Mouse (Mus musculus) lung, postnatal 10 days (tissue): ENCODE data around the gene Shmt2.

Experiments used
- DNase-seq: peaks from one replicate; pipeline ENCODE4 v3.0.0; 2021

The Shmt2 gene

DNA sequence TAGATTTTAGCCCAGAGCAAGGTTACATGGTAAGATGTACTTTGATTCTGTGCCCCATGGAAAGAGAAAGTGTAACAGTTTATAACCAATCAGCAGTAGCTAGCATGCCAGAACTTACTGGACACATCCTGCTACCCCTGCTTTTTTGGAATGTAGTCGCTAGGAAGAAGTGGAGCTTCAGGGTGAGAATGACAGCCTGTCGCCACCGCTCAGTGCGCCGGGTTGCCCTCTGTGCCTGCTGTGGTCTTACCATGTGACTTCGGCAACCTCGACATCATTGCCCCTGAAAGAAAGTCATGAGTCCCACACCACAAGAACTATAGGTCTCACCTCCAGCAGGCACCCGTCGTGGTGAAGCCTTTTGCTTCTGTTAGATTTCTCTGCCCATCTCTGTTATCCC lies 49.5 kb downstream of the Shmt2 start:
- DNase-seq = no peak

DNA sequence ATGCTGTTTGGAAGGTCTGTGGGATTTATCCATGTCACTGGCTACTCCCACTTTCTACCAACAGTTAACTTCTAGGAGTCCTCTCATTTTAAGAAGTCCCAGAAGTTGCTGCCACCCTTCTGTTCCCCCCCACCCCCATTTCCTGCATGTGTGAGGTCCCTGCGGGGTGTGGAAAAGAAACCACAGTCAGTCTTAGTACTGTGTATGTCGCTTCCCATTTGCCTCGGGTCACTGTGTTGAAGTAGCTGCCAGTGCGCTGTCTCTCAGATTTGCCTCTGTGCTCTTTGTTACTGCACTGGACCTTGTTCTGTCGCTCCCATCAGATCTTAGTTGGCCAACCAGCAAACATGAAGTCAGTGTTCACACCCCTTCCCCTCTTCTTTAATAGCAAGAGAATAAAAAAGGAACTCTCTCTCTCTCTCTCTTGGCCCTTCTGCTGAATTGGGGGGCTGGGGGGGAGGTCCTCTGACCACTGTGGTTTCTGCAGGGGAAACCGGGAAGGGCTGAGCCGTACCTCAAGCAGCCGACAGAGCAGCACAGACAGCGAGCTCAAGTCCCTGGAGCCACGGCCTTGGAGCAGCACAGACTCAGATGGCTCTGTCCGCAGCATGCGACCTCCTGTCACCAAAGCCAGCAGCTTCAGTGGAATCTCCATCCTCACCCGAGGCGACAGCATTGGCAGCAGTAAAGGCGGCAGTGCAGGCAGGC lies 50.8 kb downstream of the Shmt2 start:
- DNase-seq = peak; percentile 50
